16 mouse cellular contexts compared by ENCODE assay signal in genomic region chr2:30166677-30167076, GRCm38 (mm10). TPM values are rescaled to one million over a fixed set of nuclear protein-coding genes. Genes with fewer than 3 reads are reported as not detected.
DNase-seq lines count a peak whose midpoint lies in the region; ATAC-seq and TF ChIP-seq lines count a peak whose summit lies in the region.
"Had no signal": no experiment of that assay in that cellular context is flagged by ENCODE, and none has a peak within 500 bp of the region (broad histone marks: within the 10 kb centered on the region; RNA-seq: fewer than 3 reads in every experiment).

No protein-coding gene starts in this region.

- DNase-seq in layer of hippocampus, adult 2 months (ENCODE audit: low spot score in 2 of 2) = no peak
- no peak for DNase-seq in layer of hippocampus, adult 8-10 months (ENCODE audit: low spot score in 2 of 2)
- DNase-seq in A20 (ENCODE audit: low read depth, low spot score) = peak; percentile 34
- DNase-seq in forelimb bud, embryonic 11.5 days (ENCODE audit: low read depth, low spot score) = peak; percentile 13
- no peak for DNase-seq in adrenal gland, adult 2 months
- DNase-seq: cerebellum, postnatal 10 days; gastrocnemius, postnatal 25 days; heart, postnatal 14 days; right cerebral cortex, postnatal 4 days had no signal

- peaks cover 9% of the 10 kb centered on the region for H3K4me1 ChIP-seq in E14TG2a.4 (replicated peaks; ENCODE audit: low read depth, low read length)
- H3K4me1 ChIP-seq: midbrain, embryonic 15.5 days had no signal

- TF ChIP-seq CTCF in layer of hippocampus, adult 2 months (conservative IDR thresholded peaks at IDR 0.05) = peak; percentile 60
- peak; percentile 74 for TF ChIP-seq CTCF in E14TG2a.4 (conservative IDR thresholded peaks at IDR 0.05; ENCODE audit: low read length)

- H3K27me3 ChIP-seq in E14TG2a.4 (ENCODE audit: insufficient read depth, low read length) = no peaks in the 10 kb centered on the region
- H3K27me3 ChIP-seq: embryonic facial prominence, embryonic 13.5 days; intestine, embryonic 15.5 days; midbrain, embryonic 15.5 days; stomach, embryonic 15.5 days had no signal

- no peak overlapping the region for H3K27ac ChIP-seq in layer of hippocampus, adult 2 months
- H3K27ac ChIP-seq: embryonic facial prominence, embryonic 13.5 days; intestine, embryonic 15.5 days; midbrain, embryonic 15.5 days; stomach, embryonic 15.5 days had no signal

- H3K9me3 ChIP-seq in E14TG2a.4 (ENCODE audit: low read length) = peaks cover 17% of the 10 kb centered on the region
- H3K9me3 ChIP-seq: intestine, embryonic 15.5 days; midbrain, embryonic 15.5 days had no signal

- H3K36me3 ChIP-seq in E14TG2a.4 (ENCODE audit: insufficient read depth, low read length) = no peaks in the 10 kb centered on the region
- H3K36me3 ChIP-seq: embryonic facial prominence, embryonic 13.5 days; intestine, embryonic 15.5 days; midbrain, embryonic 15.5 days; stomach, embryonic 15.5 days had no signal

- no peak overlapping the region for H3K4me3 ChIP-seq in layer of hippocampus, adult 2 months
- H3K4me3 ChIP-seq in E14TG2a.4 (replicated peaks; ENCODE audit: low read length) = no peak overlapping the region
- H3K4me3 ChIP-seq: embryonic facial prominence, embryonic 13.5 days; intestine, embryonic 15.5 days; midbrain, embryonic 15.5 days; stomach, embryonic 15.5 days had no signal

- ATAC-seq in megakaryocyte-erythroid progenitor cell, adult 5-6 weeks (replicated peaks; ENCODE audit: low FRiP score, low TSS enrichment, poor library complexity, severe bottlenecking) = no peak
- ATAC-seq: forebrain, embryonic 14.5 days; intestine, embryonic 15.5 days; midbrain, embryonic 15.5 days had no signal

RNA-seq across cellular contexts. Expression of gene Endog, which starts 4.6 kb away (rescaled TPM):
- 10 to 100 TPM; 17.6 to 24.1 TPM for total RNA-seq in layer of hippocampus, adult 2 months (2021)
- 10 to 100 TPM; 18.7 to 28.3 (median 21.4) TPM for total RNA-seq in layer of hippocampus, adult 8-10 months (2022)
- 20.8 and 22.3 TPM in 2 replicates for total RNA-seq in megakaryocyte-erythroid progenitor cell, adult 5-6 weeks (2014; fragmentation: Nextera tagmentation)
- 1.3 and 6.3 TPM in 2 replicates for total RNA-seq in megakaryocyte-erythroid progenitor cell, adult 5-6 weeks (2017)
- total RNA-seq in adrenal gland, adult 2 months (2021) = 10 to 100 TPM; 29.2 to 42.5 TPM
- polyA plus RNA-seq in adrenal gland, adult 2 months (2012; rRNA removed) = 134 and 158 TPM in 2 replicates

RNA-seq across cellular contexts. Expression of gene Spout1, which starts 11.6 kb away (rescaled TPM):
- total RNA-seq in layer of hippocampus, adult 2 months (2021) = 10 to 100 TPM; 35.4 to 40.0 TPM
- 10 to 100 TPM; 32.9 to 40.2 (median 35.2) TPM for total RNA-seq in layer of hippocampus, adult 8-10 months (2022)
- total RNA-seq in megakaryocyte-erythroid progenitor cell, adult 5-6 weeks (2014; fragmentation: Nextera tagmentation) = 43.4 and 53.4 TPM in 2 replicates
- total RNA-seq in megakaryocyte-erythroid progenitor cell, adult 5-6 weeks (2017) = 34.2 and 39.7 TPM in 2 replicates
- total RNA-seq in adrenal gland, adult 2 months (2021) = 10 to 100 TPM; 18.7 to 23.6 TPM
- 28.5 and 36.4 TPM in 2 replicates for polyA plus RNA-seq in adrenal gland, adult 2 months (2012; rRNA removed)

RNA-seq across cellular contexts. Expression of gene Tbc1d13, which starts 33.1 kb away (rescaled TPM):
- 10 to 100 TPM; 54.7 to 55.7 TPM for total RNA-seq in layer of hippocampus, adult 2 months (2021)
- 10 to 100 TPM; 49.6 to 61.9 (median 58.5) TPM for total RNA-seq in layer of hippocampus, adult 8-10 months (2022)
- total RNA-seq in megakaryocyte-erythroid progenitor cell, adult 5-6 weeks (2014; fragmentation: Nextera tagmentation) = 39.9 and 48.0 TPM in 2 replicates
- total RNA-seq in megakaryocyte-erythroid progenitor cell, adult 5-6 weeks (2017) = 22.5 and 36.4 TPM in 2 replicates
- 10 to 100 TPM; 47.8 to 55.2 TPM for total RNA-seq in adrenal gland, adult 2 months (2021)
- 60.2 and 69.7 TPM in 2 replicates for polyA plus RNA-seq in adrenal gland, adult 2 months (2012; rRNA removed)

RNA-seq across cellular contexts. Expression of gene Kyat1, which starts 39.0 kb away (rescaled TPM):
- 10 to 100 TPM; 15.7 to 17.0 TPM for total RNA-seq in layer of hippocampus, adult 2 months (2021)
- 10 to 100 TPM; 15.6 to 19.9 (median 16.9) TPM for total RNA-seq in layer of hippocampus, adult 8-10 months (2022)
- 16.1 and 17.2 TPM in 2 replicates for total RNA-seq in megakaryocyte-erythroid progenitor cell, adult 5-6 weeks (2014; fragmentation: Nextera tagmentation)
- 15.9 and 19.4 TPM in 2 replicates for total RNA-seq in megakaryocyte-erythroid progenitor cell, adult 5-6 weeks (2017)
- 10 to 100 TPM; 22.1 to 23.9 TPM for total RNA-seq in adrenal gland, adult 2 months (2021)
- 28.7 and 37.3 TPM in 2 replicates for polyA plus RNA-seq in adrenal gland, adult 2 months (2012; rRNA removed)

RNA-seq across cellular contexts. Expression of gene Zer1, which starts 42.3 kb away (rescaled TPM):
- total RNA-seq in layer of hippocampus, adult 2 months (2021) = 100 to 1,000 TPM; 197 to 199 TPM
- 100 to 1,000 TPM; 173 to 203 (median 195) TPM for total RNA-seq in layer of hippocampus, adult 8-10 months (2022)
- 33.7 and 37.8 TPM in 2 replicates for total RNA-seq in megakaryocyte-erythroid progenitor cell, adult 5-6 weeks (2014; fragmentation: Nextera tagmentation)
- 7.5 and 8.3 TPM in 2 replicates for total RNA-seq in megakaryocyte-erythroid progenitor cell, adult 5-6 weeks (2017)
- 10 to 100 TPM; 35.0 to 40.2 TPM for total RNA-seq in adrenal gland, adult 2 months (2021)
- 91.0 and 95.5 TPM in 2 replicates for polyA plus RNA-seq in adrenal gland, adult 2 months (2012; rRNA removed)

Comparison
In these comparisons a context has a peak if more than half of its experiments do, and no peak if none do; other contexts are left out.
1. DNase-seq: peak in A20 (single experiment) and forelimb bud, embryonic 11.5 days (single experiment); none in layer of hippocampus, adult 2 months (0 of 2), layer of hippocampus, adult 8-10 months (0 of 2) and adrenal gland, adult 2 months (single experiment).